Mouse (Mus musculus) heart, adult 2 months (tissue): ENCODE data around the gene H2-Ke6.

ENCODE experiments used
- CTCF ChIP-seq: fragments of 200-600 bp; IDR thresholded peaks from 2 replicates; pipeline ENCODE4 v1.8.1; 2022; ENCODE audit warnings: antibody characterized with exemption, mild to moderate bottlenecking, moderate library complexity
- EP300 ChIP-seq: fragments of 200-500 bp; IDR thresholded peaks from 2 replicates; pipeline ENCODE4 v1.6.1; 2011; ENCODE audit warnings: low read depth, low read length, control low read depth; ENCODE audit not compliant: insufficient read depth
- POLR2A ChIP-seq: fragments of 200-500 bp; IDR thresholded peaks from 2 replicates; pipeline ENCODE4 v1.6.1; 2011; ENCODE audit warnings: mild to moderate bottlenecking, low read depth, low read length, control low read depth; ENCODE audit not compliant: insufficient read depth

- TF ChIP-seq CTCF (no peak), EP300 (no peak), POLR2A (no peak)
Measured at GRCm38 (mm10) chr17:34033441-34033840, 5.6 kb upstream of the H2-Ke6 start.
